Mouse (Mus musculus) right cerebral cortex, postnatal 10 days (tissue): ENCODE measurements around the gene Rapgef4.
"Not testable (repeated sequence)": the region's sequence is repeated elsewhere in the genome, so short reads cannot be mapped to it uniquely, and the experiment has no call there.

Experiments
- DNase-seq, 2 experiments: peaks; one replicate each; pipeline ENCODE4 v3.0.0; 2021; ENCODE audit warnings: low spot score in 2 of 2

Rapgef4 gene

DNA sequence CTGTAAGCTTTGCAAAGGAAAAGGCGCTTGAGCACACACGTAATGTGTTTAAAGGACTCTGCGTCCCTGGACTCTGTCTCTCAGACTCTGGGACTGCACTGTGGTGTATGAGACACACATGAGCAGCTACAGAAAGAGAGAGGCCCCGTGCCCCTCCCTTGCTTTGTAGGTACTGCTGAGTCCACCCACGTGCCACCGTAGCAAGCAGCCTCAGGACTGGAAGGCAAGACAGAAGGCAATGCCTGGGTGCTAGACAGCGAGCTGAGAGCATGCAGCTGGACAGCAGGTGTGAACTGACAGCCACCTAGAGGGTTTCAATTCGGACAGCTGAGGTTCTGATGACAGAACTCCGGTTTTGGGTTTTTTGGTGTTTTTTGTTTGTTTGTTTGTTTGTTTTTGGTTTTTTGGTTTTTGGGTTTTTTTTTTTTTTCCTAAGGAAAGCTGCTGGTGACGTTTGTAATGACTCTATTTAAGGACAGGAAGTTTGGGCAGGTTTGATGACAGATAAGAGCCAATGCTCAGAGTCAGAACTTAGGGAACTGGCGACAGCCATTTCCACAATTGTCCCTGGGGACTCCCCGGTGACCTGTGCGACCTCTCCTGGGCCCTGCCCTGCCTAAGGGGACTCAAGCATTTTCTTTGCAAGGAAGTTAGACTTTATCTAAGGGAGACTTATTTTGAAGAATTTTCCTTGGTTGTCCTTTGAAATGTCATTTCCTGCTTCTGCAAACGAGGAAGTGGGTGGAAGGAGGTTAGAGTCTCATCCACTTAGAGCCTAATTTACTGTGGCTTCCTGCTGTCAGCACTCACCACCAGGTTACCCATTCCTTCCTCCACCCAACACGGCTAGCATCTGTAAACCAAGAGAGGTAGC is 136.3 kb downstream of the Rapgef4 start:
- DNase-seq = no peak

DNA sequence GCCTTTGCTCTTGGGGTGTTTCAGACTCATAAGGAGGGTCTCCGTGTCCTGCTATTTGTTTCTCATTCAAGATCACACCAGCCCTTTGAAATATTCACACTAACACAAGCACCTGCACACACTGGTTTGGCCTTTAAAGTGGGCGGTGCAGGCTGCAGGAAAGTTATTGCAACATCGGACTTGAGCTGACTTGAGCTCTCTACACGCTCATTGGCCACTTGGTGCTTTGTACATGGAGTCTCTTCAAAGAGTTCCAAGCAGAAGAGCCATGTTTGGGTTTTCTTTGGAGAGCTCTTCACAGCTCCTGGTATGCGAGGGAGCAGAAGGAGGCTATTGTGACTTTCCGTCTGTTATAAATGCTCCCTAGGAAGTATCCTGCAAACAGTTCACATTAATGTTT is 139.2 kb downstream of the Rapgef4 start:
- DNase-seq = no peak

DNA sequence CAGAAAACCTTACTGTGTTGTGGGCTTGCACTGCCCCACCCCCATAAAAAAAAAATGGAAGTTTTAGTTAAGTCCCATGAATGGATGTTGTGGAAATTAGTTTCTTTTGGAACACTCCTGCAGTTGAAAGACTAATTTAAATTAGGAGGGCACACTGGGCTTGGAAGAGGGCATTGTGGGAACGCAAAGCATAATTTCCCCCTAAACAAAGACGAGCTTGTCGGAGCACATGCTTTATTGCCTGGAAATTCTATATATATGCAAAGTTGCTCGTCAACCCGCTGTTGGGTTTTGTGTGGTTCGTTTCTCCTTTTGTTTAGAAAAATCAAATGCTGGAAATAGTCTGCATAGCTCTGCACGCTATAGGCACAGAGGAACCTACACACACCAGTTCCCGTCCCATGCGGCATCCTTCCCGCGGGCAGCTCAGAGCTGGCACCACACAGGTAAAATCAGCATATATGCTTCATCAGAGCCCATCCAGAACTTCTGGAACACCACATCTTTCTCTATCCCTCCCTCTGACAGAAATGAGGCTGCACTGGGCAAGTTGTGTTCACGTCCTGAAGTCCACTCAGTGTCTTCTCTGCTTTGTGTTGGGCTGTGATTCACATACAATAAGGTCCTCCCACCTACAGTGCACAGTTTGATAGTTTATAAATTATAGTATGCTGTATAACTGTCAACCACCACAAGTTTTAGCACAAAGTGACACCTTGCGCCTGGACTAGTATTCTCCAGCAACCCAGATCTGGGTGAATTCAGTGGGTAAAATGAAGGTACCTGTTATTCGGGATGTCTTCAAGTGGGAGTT is 141.6 kb downstream of the Rapgef4 start:
- DNase-seq = no peak

DNA sequence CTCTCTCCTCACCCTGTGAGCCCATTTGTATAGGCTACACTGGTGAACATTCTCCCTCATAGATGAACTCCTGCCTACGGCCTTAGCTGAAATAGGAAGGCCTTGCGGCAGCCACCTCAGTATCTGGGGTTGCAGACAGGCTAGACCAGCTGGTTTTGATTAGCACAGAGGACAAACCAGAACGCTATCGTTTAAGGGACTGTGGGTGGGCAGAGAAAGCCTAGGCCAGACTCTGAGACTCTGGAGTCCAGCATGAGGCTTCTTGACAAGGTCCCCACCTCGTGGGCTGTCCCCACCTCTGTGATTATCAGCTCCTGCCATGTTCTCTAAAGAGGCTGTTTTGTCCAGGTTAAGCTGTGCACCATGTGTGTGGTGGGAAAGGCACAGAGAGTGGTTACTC is 142.8 kb downstream of the Rapgef4 start:
- DNase-seq = no peak

DNA sequence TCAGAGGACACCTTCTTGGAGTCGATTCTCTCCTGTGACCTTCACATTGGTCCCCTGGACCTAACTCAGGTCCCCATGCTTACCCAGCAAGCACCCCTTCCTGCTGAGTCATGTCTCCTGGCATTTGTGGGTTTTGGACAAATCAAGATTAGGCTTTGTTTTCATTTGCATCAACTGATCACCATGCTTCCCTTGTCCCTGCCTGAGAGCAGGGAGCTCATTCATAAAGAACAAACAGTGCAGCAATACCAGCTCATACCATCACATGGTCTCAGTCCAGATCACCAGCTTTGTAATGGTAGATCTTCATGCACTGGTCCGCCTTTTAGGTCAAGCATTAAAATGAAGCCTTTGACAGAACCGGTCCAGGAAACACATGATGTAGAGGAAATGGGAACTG is 144.7 kb downstream of the Rapgef4 start:
- DNase-seq = no peak

DNA sequence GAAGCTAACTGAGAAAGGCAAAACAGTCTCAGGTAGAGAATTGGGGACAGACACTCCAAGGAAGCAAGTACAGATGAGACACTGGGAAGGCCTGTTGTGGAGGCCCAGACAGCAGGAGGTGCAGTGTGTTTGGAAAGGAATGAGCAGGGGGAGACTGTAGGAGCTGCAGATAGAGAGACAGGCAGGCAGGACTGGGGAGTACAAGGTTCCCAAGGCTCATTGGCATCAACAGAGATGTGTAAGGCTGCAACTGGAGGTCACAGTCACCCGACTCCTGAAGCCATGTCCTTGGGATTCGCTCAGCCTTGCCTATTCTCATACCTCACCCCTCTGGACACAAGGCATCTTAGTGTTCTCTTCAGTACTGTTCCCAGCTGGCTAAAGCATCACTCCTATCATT is 145.4 kb downstream of the Rapgef4 start:
- DNase-seq = no peak

DNA sequence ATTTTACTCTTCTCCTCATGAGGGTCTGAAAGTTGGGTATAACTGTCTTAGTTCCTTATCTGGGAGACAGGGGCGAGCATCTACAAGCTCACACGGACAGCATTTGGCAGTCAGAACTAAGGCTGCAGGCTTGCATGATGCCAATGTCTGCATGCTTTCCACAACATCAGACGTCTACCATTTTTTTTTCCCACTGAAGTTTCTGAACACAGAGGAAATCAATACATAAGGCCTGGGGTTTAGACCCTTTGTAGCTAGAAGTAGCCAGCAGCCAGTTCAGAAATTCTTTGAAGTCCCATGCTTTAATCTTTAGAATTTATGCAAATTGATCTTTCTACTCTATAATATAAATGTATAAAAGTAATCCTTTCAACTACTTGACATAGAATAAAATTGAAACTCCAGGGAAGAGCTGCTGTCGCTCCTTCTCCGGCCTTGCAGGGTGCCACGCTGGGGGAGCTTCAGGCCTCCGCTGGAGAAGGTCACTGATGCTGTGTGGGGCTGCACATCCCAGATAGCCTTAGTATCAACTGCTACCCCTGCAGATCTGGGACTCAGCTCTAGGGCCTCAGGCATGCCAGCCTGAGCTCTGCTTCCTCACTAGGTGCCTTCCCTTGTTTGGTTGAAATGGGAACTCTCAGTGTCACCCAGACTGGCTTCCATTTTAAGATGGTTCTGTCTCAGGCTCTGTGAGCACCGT is 148.7 kb downstream of the Rapgef4 start:
- DNase-seq = no peak

DNA sequence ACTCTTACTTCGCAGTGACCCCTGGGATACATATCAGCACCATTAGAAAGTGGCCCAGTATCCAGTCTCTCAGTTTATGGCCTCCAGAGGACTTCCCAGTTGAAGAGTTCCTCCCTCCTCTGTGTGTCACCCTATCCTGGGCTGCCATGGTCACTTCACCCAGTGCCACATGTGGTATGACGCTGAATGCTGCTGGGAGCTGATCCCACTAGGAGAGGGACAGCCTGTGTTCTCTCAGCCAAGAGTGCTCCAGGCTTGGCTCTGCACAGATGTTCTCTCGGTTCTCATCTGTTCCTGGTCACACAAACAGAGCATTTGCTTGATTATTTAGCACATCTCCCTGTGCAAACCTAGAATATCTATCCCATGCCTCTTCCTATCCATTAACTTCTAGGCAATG is 151.2 kb downstream of the Rapgef4 start:
- DNase-seq = no peak

DNA sequence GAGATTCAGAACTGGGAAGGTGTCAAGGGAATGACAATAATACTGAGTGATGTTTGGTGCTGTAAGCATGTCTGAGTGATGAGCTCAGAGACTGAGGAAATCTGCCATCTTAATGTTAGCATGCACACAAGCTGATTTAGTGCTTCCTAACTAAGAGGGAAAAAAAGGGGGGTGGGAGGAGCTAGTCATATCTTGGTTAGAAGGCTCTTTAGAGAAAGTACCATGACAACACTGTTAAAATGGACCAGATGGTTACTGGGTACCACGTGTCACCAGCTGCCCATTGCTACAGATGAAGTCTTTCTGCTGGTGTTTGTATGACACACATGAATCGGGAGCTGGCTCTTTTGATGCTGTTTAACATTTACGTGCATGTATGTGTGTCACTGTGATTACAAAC is 155.0 kb downstream of the Rapgef4 start:
- no peak for DNase-seq

DNA sequence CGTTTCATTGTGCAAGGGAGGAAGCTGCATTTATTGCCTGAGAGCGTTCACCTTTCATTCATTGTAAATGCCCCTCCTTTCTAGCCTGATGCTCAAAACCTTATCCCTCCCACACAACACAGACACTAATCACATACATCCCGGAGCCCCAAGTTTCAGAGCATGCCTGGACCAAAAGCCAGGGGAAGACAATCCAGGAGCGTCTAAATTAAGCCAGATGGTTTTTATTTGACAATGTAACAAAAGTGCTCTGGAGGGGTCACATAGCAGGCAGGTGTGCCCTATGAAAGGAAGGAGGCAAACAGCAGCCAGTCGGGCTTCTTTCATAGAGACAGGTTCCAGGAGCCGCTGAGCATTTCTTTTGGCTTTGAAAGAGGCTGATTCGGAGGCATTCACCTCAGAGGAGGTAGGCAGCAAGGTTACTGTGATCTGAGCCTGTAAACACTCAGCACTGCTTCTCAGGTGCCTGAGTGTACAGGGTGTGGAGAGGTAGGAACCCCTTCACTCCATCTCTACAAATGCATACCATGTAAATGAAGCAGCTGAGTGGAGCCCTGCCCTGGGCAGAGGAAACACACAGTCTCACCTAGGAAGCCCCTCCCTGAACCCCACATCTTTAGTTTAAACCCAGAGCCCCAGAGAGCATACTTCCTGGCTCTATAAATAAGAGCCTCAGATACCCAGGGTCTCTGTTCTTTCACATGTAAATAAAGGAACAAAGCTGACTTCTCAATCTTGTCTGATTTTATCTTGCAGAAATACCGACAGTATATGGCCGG is 155.6 kb downstream of the Rapgef4 start:
- no peak for DNase-seq

DNA sequence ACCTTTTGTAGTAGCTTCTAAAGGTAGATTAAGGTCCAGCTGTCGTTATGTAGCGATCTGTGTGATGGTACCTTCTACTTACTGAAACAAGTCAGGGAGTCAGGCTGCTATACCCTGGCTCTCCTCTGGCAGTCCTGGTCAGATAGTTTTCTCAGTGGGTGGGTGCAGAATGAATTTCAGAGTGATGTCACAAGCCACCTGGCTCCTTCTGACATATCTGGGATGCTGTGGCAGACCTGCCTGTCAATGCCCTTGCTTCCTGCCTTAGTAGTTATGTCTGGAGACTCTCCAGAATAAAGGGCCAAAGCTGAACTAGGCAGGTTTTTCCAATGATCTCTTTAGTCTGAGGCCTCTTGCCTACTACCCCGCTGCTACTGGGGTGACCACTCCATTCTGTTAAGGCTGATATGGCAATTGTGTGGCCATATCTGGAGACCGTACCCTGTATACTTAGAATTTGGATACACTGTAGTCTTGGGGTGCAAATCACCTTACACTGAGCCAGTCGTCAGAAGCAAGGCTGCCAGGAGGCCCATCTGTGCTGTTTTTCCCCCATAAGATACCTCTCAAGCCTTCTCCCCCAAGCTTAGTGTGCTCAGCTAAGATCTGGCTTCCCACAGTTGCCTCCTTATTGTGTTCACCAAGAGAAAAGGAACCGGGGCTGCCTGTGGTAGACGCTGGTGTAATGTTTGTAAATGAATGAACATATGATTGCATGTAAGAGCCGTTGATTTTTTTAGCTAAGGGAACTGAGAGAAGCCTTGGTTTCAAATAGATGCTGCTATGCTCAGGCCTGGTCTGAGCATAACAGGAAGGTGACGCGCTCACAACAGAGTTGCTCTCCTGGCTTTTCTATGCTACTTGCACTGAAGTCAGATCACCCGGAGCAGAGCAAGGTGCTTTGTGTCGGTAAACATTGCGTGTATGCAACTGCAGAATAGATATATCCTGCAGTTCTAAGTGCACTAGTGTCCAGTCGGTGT is 159.1 kb downstream of the Rapgef4 start:
- no peak for DNase-seq

DNA sequence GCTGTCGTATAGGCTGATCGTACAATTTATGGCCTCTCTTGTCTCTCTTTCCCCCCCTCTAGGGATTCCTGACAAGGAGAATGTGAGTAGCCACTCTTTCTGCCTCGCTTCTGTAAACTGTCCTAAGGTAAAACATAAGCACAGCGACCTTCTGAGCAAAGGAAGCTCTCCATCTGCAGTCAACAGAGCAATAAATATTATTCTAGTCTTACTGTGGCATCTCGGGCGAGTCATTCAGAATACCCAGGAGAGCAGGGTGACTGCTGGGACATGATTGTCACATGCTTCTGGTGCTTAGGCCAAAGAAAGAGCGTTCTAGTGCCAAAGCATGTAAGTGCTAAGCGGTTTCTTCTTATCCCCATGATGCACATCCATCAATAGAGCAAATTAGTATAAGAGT is 160.1 kb downstream of the Rapgef4 start:
- DNase-seq = no peak

DNA sequence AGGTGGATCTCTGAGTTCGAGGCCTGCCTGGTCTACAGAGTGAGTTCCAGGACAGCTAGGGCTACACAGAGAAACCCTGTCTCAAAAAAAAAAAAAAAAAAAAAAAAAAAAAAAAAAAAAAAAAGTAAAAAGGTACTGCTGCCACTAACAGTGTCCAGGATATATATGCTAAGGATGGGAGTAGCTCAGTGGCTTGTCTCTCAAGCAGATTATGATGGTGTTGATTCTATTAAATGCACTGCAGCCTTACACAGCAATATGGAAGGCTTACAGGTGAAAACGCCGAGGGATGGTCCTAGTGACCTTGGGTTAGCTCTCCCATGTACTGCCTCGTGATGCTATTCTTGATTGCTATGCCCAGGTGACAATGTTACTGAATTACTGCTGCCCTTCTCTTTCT is 160.7 kb downstream of the Rapgef4 start:
- DNase-seq = not testable (repeated sequence)

DNA sequence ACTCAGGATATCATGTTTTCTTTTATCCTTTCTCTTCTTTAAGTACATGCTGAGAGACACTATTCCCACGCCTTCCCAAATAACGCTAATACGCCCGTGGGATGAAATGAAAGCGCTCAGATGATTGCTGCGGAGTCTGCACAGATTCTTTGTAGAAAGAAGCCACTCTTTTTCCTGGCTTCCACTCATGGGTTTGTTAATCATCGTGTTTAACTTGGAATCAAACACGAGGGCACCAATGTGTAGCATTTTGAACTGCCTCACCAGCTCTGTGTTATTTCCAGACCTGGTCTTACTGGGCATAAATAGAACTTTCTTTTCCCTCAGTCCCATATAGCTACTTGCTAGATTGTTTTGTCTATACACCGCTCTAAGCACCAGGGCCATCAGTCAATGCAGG is 162.4 kb downstream of the Rapgef4 start:
- DNase-seq = no peak

DNA sequence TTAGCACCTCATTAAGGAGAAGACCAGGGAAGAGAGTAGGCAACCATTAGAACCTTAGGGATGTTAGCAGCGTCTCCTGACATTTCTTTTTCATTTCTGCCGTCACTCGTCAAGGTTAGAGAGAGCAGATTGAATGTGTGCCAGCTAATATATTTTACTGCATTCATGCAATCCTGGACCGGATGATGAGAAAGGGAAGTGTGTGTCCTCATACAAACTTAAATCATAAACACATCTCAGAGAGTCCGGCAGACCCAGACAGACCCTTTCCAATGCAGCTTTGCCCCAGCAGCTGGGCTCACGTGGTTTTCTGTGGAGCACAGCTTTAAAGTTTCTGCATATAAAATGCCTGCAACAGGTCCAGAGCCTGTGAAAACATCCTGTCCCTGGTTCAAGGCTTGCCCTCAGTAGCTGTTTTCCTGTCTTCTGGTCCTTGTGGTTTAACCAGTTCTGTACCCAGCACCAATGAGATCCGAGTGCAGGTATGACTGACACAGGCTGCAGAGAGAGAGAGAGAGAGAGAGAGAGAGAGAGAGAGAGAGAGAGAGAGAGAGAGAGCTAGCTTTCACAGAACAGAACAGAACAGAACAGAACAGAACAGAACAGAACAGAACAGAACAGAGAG is 163.6 kb downstream of the Rapgef4 start:
- DNase-seq = no peak

DNA sequence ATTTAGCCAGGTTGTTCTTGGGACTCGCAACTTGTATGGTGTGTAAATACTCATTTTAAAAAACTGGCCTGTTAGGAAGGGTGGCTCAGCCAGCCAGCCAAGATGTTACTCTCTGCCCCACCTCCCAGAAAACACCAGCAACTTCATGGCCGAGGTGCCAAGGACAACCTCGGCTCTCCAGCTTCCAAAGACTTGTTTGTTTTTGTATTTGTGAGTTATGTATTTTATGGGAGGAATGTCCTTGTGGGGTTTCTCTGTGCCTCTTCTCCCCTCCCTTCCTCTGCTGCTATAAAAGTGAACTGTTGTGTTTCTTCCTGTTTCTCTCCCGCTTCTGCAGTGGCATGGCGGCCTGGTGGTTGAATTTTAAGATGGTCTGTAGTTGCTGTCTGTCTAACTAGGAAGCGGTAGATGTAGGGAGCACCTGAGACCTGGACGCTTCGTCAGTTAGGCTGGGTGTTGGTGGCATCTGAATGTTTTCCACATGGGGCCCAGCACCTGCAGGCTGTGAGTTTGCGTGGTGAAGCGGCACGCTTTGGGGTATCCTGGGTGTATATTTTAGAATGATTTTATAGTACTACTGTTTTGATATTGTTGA is 164.3 kb downstream of the Rapgef4 start:
- DNase-seq = no peak

DNA sequence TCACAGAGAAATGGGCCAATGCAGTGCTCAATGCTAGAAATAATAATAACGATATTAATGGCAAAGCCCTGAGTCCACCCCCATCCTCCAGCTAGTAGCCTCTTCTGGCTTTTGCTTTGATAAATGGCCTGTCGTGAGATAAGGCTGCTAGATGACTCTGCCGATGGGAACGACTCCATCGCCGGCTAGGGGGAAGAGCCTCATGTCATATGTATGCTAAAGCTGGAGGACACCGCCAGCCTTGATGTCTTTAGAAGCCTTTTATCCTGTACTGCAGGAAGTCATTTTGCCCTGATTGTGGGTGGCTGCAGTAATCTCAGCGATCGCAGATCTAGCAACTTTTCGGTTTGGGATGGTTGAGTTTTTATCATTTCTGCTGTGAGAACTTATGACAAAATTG is 165.0 kb downstream of the Rapgef4 start:
- no peak for DNase-seq

DNA sequence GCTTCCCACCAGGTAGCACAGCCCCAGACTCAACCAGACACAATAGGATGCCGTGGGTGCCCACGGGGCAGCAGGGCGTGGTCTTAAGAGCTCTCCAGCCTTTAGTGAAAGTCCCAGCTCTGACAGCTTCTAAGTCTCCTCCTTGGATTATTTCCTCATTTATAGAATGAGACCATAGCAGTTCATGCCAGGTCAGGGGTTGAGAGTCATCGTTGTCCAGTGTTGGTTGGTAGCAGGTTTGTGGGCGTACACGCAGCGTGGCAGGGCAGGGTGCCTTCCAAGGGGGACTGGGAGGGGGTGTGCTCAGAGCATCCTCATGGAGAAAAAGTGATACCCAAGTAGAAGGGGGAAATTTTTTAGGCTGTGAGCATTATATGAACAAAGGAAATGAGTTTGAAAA is 166.2 kb downstream of the Rapgef4 start:
- no peak for DNase-seq

DNA sequence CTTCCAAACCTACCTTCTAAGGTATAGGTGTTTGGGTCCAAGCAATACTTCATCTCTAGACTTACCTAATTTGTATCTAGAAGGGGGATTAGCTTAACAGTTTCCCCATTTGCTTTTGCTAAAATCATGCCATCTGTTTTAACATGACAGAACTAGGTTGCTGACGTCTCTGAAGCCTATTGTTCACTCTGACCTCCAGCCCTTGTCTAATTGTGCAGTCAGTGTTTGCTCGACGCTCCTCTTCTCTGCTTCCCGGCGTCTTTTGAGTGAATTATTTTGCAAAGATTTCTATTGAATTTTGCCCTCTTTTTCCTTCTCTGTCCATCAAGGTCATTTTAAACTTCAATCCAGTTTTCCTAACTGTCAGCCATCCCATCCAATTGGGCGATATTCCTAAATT is 166.7 kb downstream of the Rapgef4 start:
- DNase-seq = no peak

DNA sequence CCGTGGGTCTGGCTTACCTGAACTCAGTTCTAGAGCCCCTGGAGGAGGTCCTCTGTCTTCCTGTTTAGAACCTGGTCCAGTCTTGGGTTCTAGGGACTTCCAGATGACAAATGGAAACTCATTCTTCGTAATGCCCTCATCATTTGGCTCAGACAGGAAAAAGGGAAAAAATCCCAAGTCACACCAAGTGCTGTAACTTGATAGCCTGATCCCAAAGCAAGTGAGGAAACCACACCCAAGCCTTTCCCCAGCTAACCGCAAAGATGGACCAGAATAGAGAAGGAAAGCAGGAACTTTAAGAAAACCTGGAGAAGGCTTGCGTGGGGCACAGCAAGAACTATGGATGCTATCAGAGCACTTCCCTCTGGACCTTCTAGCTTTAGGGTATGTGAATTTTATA is 167.6 kb downstream of the Rapgef4 start:
- no peak for DNase-seq
